Mouse (Mus musculus): ENCODE measurements at regions not wholly inside any gene's neighbourhood (a gene's known extent, or its start where the extent isn't known, plus 50 kb on each side); places are given as distances from the start of the nearest gene placed in this dataset.
"Not testable (repeated sequence)": the region's sequence is repeated elsewhere in the genome, so short reads cannot be mapped to it uniquely, and the experiment has no call there.

- peak; percentile 64 for DNase-seq (ENCODE audit: low spot score)
Observed at GRCm38 (mm10) chr13:70003591-70003990, 201.4 kb downstream of the Med10 start.

GRCm38 (mm10) chr13:70012123-70012522 is 209.9 kb downstream of the Med10 start:
- no peak for DNase-seq (ENCODE audit: low spot score)

- DNase-seq (ENCODE audit: low spot score), result no peak
Observed at GRCm38 (mm10) chr13:70015183-70015582, 213.0 kb downstream of the Med10 start.

- DNase-seq (ENCODE audit: low spot score), result no peak
Observed at GRCm38 (mm10) chr13:70017535-70017934, 215.3 kb downstream of the Med10 start.

GRCm38 (mm10) chr13:70019999-70020838 is 218.0 kb downstream of the Med10 start:
- DNase-seq (ENCODE audit: low spot score), result no peak

GRCm38 (mm10) chr13:70033249-70033648 is 231.1 kb downstream of the Med10 start:
- no peak for DNase-seq (ENCODE audit: low spot score)

- no peak for DNase-seq (ENCODE audit: low spot score)
Observed at GRCm38 (mm10) chr13:70033763-70034162, 231.6 kb downstream of the Med10 start.

GRCm38 (mm10) chr13:70037985-70038667 is 235.9 kb downstream of the Med10 start:
- no peak for DNase-seq (ENCODE audit: low spot score)

- no peak for DNase-seq (ENCODE audit: low spot score)
Observed at GRCm38 (mm10) chr13:70057920-70058319, 255.7 kb downstream of the Med10 start.

- DNase-seq (ENCODE audit: low spot score), result no peak
Observed at GRCm38 (mm10) chr13:70061363-70061945, 259.3 kb downstream of the Med10 start.

GRCm38 (mm10) chr13:70073655-70074054 is 271.5 kb downstream of the Med10 start:
- DNase-seq (ENCODE audit: low spot score), result no peak

GRCm38 (mm10) chr13:70075353-70075752 is 273.2 kb downstream of the Med10 start:
- DNase-seq (ENCODE audit: low spot score), result no peak

- DNase-seq (ENCODE audit: low spot score), result no peak
Observed at GRCm38 (mm10) chr13:70081108-70081507, 278.9 kb downstream of the Med10 start.

- DNase-seq (ENCODE audit: low spot score), result no peak
Observed at GRCm38 (mm10) chr13:70092886-70093285, 290.7 kb downstream of the Med10 start.

- DNase-seq (ENCODE audit: low spot score), result no peak
Observed at GRCm38 (mm10) chr13:70093970-70094369, 291.8 kb downstream of the Med10 start.

- DNase-seq (ENCODE audit: low spot score), result no peak
Observed at GRCm38 (mm10) chr13:70096430-70097301, 294.5 kb downstream of the Med10 start.

GRCm38 (mm10) chr13:70100091-70100490 is 297.9 kb downstream of the Med10 start:
- not testable (repeated sequence) for DNase-seq (ENCODE audit: low spot score)

- DNase-seq (ENCODE audit: low spot score), result no peak
Observed at GRCm38 (mm10) chr13:70103021-70103420, 300.8 kb downstream of the Med10 start.

- DNase-seq (ENCODE audit: low spot score), result not testable (repeated sequence)
Observed at GRCm38 (mm10) chr13:70103491-70103890, 301.3 kb downstream of the Med10 start.

GRCm38 (mm10) chr13:70103903-70104302 is 301.7 kb downstream of the Med10 start:
- DNase-seq (ENCODE audit: low spot score), result no peak

GRCm38 (mm10) chr13:70115576-70115975 is 313.4 kb downstream of the Med10 start:
- DNase-seq (ENCODE audit: low spot score), result no peak

Measured in urinary bladder, postnatal 14 days (tissue).